Mouse (Mus musculus) hindbrain, embryonic 14.5 days (tissue): ENCODE measurements at regions not wholly inside any gene's neighbourhood (a gene's known extent, or its start where the extent isn't known, plus 50 kb on each side); places are given as distances from the start of the nearest gene placed in this dataset.
"Not testable (repeated sequence)": the region's sequence is repeated elsewhere in the genome, so short reads cannot be mapped to it uniquely, and the experiment has no call there.

Experiments
- ATAC-seq: fragments of 200-750 bp; cut with Nextera tagmentation; 2 replicates; pipeline ENCODE4 v1.8.0; 2017; ENCODE audit warnings: moderate number of reproducible peaks, mild to moderate bottlenecking, moderate TSS enrichment, moderate library complexity; ENCODE audit not compliant: low FRiP score
- DNase-seq: peaks from one replicate; pipeline ENCODE4 v3.0.0-alpha.2; 2015; ENCODE audit warnings: low spot score
- H3K27ac ChIP-seq: fragments of 300-500 bp; sonication (generic); 2 replicates; pipeline ENCODE4 v1.5.1; 2014; ENCODE audit warnings: mild to moderate bottlenecking, moderate library complexity
- H3K27me3 ChIP-seq: fragments of 300-500 bp; sonication (generic); 2 replicates; pipeline ENCODE4 v1.6.1; 2014; ENCODE audit warnings: mild to moderate bottlenecking, low read length, mixed read lengths; ENCODE audit not compliant: control insufficient read depth, insufficient read depth
- H3K36me3 ChIP-seq: fragments of 300-500 bp; sonication (generic); replicated peaks from 2 replicates; pipeline ENCODE4 v1.6.1; 2014; ENCODE audit not compliant: control insufficient read depth, insufficient read depth
- H3K4me1 ChIP-seq: fragments of 300-500 bp; sonication (generic); replicated peaks from 2 replicates; pipeline ENCODE4 v1.6.1; 2014; ENCODE audit warnings: antibody characterized with exemption, low read length, mixed read lengths; ENCODE audit not compliant: control insufficient read depth, insufficient read depth
- H3K4me2 ChIP-seq: fragments of 300-500 bp; sonication (generic); replicated peaks from 2 replicates; pipeline ENCODE4 v1.6.1; 2014; ENCODE audit warnings: mild to moderate bottlenecking, moderate library complexity
- H3K4me3 ChIP-seq: fragments of 300-500 bp; sonication (generic); replicated peaks from 2 replicates; pipeline ENCODE4 v1.5.1; 2014; ENCODE audit warnings: mild to moderate bottlenecking, low read length
- H3K9ac ChIP-seq: fragments of 300-500 bp; sonication (generic); 2 replicates; pipeline ENCODE4 v1.6.1; 2014
- H3K9me3 ChIP-seq: fragments of 300-500 bp; sonication (generic); 2 replicates; pipeline ENCODE4 v1.6.1; 2016; ENCODE audit warnings: low read length; ENCODE audit not compliant: control insufficient read depth
- WGBS: fragments of 180-500 bp; shearing (Covaris S2); extraction: QIAGEN DNeasy Blood & Tissue Kit; methylation state at CpG from one replicate; pipeline ENCODE4 v1.1.7; 2014; 5-methylcytosine and 5-hydroxymethylcytosine counted together

DNA sequence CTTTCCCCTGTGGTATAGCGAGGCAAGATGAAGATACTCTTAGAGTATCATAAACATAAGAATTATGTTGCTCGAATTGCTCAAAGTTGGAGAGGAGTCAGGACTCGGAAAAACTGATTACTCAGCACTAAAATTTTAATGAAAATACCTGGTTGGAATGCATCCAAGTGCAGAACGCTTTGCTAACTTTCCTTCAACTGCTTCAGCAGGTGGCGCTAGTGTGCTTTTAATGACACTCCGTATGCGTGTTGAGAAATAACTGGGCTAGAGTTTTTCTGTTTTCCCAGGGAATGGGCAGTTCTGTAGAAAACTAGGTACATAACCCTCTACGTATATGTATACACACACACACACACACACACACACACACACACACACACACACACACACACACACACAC lies 221.0 kb downstream of the Grxcr1 start:
- WGBS: 19% methylated on average over 8 of the region's 8 CpGs
- ATAC-seq (peak; percentile 76; the same call in 1 of the 2 replicates), DNase-seq (peak; percentile 91)
- Histone ChIP-seq H3K9ac (no peak overlapping the region), H3K27me3 (no peaks in the 10 kb centered on the region), H3K9me3 (no peaks in the 10 kb centered on the region), H3K27ac (no peak overlapping the region), H3K4me2 (no peak overlapping the region), H3K4me3 (no peak overlapping the region), H3K4me1 (no peaks in the 10 kb centered on the region), H3K36me3 (no peaks in the 10 kb centered on the region)

DNA sequence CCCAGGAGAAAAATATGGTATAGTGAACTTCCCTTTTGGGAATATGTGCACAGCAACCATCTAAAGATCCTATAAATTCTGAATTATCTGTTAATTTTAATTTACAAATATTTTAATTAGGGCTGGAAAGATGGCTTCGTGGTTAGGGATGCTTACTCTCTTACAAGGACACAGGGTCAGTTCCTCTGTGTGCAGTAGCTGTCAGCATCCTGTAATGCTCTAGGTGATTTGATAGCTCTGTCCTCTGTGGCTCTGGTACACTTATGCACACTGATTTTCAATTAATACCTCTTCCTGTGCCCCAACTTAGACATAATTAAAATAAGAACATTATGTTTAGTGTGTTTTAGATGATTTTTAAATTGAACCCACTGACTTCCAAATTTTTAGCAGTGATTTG lies 221.8 kb downstream of the Grxcr1 start:
- Histone ChIP-seq H3K4me2 (no peak overlapping the region), H3K9me3 (no peaks in the 10 kb centered on the region), H3K27ac (no peak overlapping the region), H3K27me3 (no peaks in the 10 kb centered on the region), H3K36me3 (no peaks in the 10 kb centered on the region), H3K4me1 (no peaks in the 10 kb centered on the region), H3K9ac (no peak overlapping the region), H3K4me3 (no peak overlapping the region)
- ATAC-seq (no peak), DNase-seq (no peak)
- WGBS: 37% methylated on average over 1 of the region's 1 CpGs

DNA sequence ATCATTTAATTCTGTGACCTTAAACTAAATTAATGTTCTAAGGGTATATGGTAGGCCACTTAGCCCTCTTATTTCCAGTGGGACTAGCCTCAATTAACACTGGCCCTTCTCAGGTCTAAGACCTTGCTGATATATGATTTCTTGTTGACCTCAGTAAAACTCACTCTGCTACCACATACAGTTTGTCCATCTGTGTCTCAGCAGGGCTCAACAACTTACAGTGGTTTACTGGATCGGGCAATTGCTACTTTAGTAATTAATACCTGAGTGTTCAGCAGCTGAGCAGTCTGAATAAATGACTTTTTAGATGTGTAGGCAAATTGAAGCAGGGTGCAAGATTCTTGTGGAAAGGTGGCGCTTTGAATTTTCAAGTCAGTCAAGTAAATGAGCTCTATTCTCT lies 222.5 kb downstream of the Grxcr1 start:
- ATAC-seq: no peak
- 75% methylated on average over 2 of the region's 2 CpGs for WGBS
- H3K27me3 ChIP-seq: no peaks in the 10 kb centered on the region

DNA sequence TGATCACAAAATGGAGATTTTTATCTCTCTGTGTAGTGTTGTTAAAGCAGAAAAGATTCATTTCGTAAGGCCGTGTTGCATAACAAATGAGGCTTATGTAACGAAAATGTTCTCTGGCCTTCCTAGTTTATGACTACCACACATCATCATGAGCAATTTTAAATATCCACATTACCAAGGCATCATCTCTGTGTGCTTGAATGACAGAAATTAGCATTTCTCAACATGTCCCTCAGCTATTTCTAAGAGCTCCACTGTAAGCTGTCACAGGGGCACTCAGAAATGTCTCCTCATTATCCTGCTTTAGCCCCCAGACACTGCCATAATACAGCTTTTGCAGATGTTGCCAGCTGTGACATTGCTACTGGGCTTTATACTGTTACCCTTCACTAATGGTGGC lies 232.6 kb downstream of the Grxcr1 start:
- Histone ChIP-seq H3K9me3 (no peaks in the 10 kb centered on the region), H3K4me3 (no peak overlapping the region), H3K9ac (no peak overlapping the region), H3K27ac (no peak overlapping the region), H3K4me1 (no peaks in the 10 kb centered on the region), H3K36me3 (no peaks in the 10 kb centered on the region), H3K4me2 (no peak overlapping the region), H3K27me3 (no peaks in the 10 kb centered on the region)
- WGBS: 74% methylated on average over 3 of the region's 3 CpGs
- ATAC-seq (no peak), DNase-seq (no peak)

More for the DNA sequence above, 222.5 kb downstream of the Grxcr1 start:
- Histone ChIP-seq H3K4me2 (no peak overlapping the region), H3K36me3 (no peaks in the 10 kb centered on the region), H3K4me3 (no peak overlapping the region), H3K9ac (no peak overlapping the region), H3K9me3 (no peaks in the 10 kb centered on the region), H3K27ac (no peak overlapping the region), H3K4me1 (no peaks in the 10 kb centered on the region)
- no peak for DNase-seq

DNA sequence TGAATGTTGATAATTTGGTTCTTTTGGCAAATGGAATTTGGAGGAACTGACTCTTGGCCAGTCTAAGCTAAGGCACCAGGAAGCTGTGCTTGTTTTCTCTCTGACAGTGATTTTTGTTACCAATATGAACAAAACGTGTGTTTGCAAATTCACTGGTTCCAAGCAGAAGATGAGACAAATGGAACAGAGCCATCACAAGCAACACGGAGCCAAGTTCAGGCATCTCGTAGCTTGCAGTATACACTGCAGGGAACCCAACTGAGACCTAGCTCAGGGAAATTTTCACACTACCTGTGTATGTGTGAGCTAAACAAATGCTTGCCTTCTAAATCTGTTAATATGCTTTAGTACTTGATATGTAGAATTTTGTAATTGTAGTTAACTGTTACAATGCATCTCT lies 242.6 kb downstream of the Grxcr1 start:
- H3K27me3 ChIP-seq: no peaks in the 10 kb centered on the region
- no peak for ATAC-seq

DNA sequence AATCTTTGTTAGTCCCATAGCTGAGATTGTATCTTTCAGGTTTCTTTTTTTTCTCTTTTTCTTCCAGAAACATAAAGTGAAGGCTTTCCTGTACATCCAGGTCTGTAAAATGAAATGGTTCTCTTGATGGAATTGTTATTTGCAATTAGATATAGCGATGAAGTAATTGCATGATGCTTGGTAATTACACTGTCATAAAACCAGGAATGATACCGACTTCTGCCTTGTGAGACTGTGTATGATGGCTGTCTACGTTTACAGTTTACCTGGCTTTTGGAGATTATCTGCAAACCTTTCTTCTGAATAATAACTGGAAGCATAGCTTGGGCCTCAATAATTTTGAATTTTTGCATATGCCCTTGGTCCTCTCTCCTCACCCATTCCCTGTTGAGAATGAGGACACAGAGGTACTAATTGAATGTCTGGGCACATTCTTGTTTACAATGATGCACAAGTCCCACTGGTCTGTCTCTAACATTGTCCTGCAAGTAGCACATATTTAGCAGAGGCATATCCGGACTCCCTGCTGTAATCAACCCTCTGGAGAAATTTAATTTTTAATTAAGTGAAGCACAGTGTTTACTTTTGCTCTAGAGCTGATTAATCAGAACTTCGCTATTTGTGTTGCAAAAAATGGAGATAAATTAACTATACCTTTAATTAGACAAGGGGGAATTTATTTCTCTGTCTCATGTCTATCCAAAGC lies 244.1 kb downstream of the Grxcr1 start:
- DNase-seq: no peak
- Histone ChIP-seq H3K27me3 (no peaks in the 10 kb centered on the region), H3K27ac (no peak overlapping the region), H3K9ac (no peak overlapping the region), H3K36me3 (no peaks in the 10 kb centered on the region), H3K4me3 (no peak overlapping the region), H3K9me3 (no peaks in the 10 kb centered on the region), H3K4me2 (no peak overlapping the region), H3K4me1 (no peaks in the 10 kb centered on the region)
- WGBS: 76% methylated on average over 5 of the region's 5 CpGs
- no peak for ATAC-seq

More for the DNA sequence above, 242.6 kb downstream of the Grxcr1 start:
- DNase-seq: no peak
- Histone ChIP-seq H3K9ac (no peak overlapping the region), H3K4me2 (no peak overlapping the region), H3K9me3 (no peaks in the 10 kb centered on the region), H3K4me1 (no peaks in the 10 kb centered on the region), H3K4me3 (no peak overlapping the region), H3K36me3 (no peaks in the 10 kb centered on the region), H3K27ac (no peak overlapping the region)
- 86% methylated on average over 3 of the region's 3 CpGs for WGBS

DNA sequence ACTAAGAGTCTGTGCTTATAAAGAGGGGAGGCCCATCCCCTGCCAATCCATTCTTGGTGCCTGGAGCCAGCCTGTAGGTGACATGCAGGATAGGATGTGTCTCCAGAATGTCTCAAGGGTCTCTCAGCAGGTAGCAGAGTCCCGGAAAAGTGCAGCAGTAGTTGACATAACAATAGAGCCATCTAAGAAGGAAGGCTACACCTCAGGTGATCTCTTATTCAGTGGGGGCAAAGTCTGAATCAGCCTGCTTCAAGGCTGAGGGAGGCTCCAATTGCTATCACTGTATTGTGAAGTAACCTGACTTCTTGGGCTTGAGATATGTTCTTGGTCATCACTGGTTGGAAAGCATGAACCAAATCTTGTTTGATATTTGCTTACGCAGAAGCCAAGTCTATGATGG lies 264.1 kb downstream of the Grxcr1 start:
- not testable (repeated sequence) for ATAC-seq, DNase-seq, H3K4me1 ChIP-seq, H3K4me2 ChIP-seq, H3K27me3 ChIP-seq, H3K4me3 ChIP-seq, H3K36me3 ChIP-seq, H3K27ac ChIP-seq, H3K9me3 ChIP-seq, H3K9ac ChIP-seq
- WGBS: 79% methylated on average over 2 of the region's 2 CpGs

DNA sequence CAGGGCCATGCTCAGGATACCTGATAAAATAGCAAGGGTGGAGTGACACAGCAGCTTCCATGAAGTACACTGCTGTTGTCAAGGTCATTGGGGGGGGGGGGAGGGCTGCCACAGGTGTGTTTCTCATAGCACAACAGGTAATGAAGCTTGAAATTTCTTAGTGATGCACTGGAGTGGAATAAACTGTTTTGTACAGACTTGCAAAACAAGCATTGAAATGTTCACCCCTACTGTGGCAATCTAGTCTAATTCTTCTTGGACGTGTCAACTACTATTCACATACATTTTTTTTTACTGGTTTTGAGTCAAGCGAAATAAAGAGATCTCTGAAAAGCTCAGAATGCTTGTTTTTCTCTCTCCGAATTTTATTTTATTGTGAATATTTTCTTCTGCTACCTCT lies 281.6 kb downstream of the Grxcr1 start:
- H3K9ac ChIP-seq: no peak overlapping the region
- no peak overlapping the region for H3K4me3 ChIP-seq
- ATAC-seq (no peak), DNase-seq (no peak)
- H3K4me2 ChIP-seq: no peak overlapping the region
- no peak overlapping the region for H3K27ac ChIP-seq
- H3K36me3 ChIP-seq: no peaks in the 10 kb centered on the region
- H3K4me1 ChIP-seq: no peaks in the 10 kb centered on the region
- WGBS: 55% methylated on average over 3 of the region's 3 CpGs
- no peaks in the 10 kb centered on the region for H3K9me3 ChIP-seq
- H3K27me3 ChIP-seq: no peaks in the 10 kb centered on the region

DNA sequence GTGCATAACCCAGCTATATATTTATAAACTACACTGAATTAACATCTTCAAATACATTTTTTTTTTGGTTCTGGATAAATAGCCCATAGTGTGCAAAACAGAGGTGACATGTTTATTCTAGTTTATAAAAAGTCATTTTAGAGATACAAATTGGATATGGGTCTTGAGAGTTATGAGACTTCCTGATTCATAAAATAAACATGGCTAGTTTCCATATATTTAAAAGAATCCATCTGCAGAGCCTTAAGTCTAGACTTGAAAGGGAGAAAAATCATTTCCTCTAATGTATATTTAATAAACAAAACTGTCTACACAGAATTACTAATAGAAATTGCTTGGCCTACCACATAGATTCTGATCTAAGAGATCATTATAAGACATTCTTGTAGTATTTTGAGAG lies 287.3 kb downstream of the Grxcr1 start:
- no peak for ATAC-seq
- H3K27me3 ChIP-seq: no peaks in the 10 kb centered on the region

More for the DNA sequence above, 287.3 kb downstream of the Grxcr1 start:
- no peaks in the 10 kb centered on the region for H3K36me3 ChIP-seq
- no peak overlapping the region for H3K4me3 ChIP-seq
- no peaks in the 10 kb centered on the region for H3K9me3 ChIP-seq
- no peak overlapping the region for H3K27ac ChIP-seq
- no peak for DNase-seq
- H3K4me1 ChIP-seq: no peaks in the 10 kb centered on the region
- no peak overlapping the region for H3K9ac ChIP-seq
- H3K4me2 ChIP-seq: no peak overlapping the region
